Mouse (Mus musculus) left cerebral cortex, adult 2 months (tissue): ENCODE measurements around the gene Tcea2. TPM values are rescaled to one million over a fixed set of nuclear protein-coding genes. Genes with fewer than 3 reads are reported as not detected.
A peak's percentile ranks its signal among the peaks of the same experiment; 100 is the strongest.

Source experiments
- DNase-seq, 2 experiments: peaks; one replicate each; pipeline ENCODE4 v3.0.0; 2021 to 2022; ENCODE audit warnings: low spot score in 2 of 2, mixed read lengths in 1 of 2; ENCODE audit errors: extremely low spot score in 1 of 2
- H3K27ac ChIP-seq: fragments of 200-600 bp; 2 replicates; pipeline ENCODE4 v1.8.1; 2022
- H3K4me3 ChIP-seq: fragments of 200-600 bp; 2 replicates; pipeline ENCODE4 v1.8.1; 2022
- CTCF ChIP-seq: fragments of 200-600 bp; IDR thresholded peaks from 2 replicates; pipeline ENCODE4 v1.8.1; 2022; ENCODE audit warnings: antibody characterized with exemption, mild to moderate bottlenecking, moderate library complexity
- intact Hi-C: fragments of 180-260 bp; cut with DNase I; formaldehyde crosslinking; loops from one replicate; pipeline ENCODE4 v1.15.1; 2025
- long read RNA-seq, 2 experiments: library from polyadenylated mRNA; stranded (forward); transcript quantifications; one replicate each; pipeline ENCODE4 v2.0.0; 2021; ENCODE audit warnings: borderline mapping rate in 2 of 2
- total RNA-seq, 2 experiments: library from RNA; stranded (reverse); gene quantifications; 2 replicates each; pipeline ENCODE4 v1.2.3; 2021

The Tcea2 gene
- total RNA-seq, result 10 to 100 TPM; 65.7 to 78.1 TPM
- long read RNA-seq, experiment 1, transcript Tcea2-201 (10 exons, 1,183 nt), result major isoform, 7 of 32 reads
- long read RNA-seq, experiment 1, partial matches to known transcripts, result 4 of 32 reads
- long read RNA-seq, experiment 1, other reads (novel, unspliced or antisense), result 21 of 32 reads
- long read RNA-seq, experiment 2, partial matches to known transcripts, result 7 of 31 reads
- long read RNA-seq, experiment 2, other reads (novel, unspliced or antisense), result 19 of 31 reads

DNA sequence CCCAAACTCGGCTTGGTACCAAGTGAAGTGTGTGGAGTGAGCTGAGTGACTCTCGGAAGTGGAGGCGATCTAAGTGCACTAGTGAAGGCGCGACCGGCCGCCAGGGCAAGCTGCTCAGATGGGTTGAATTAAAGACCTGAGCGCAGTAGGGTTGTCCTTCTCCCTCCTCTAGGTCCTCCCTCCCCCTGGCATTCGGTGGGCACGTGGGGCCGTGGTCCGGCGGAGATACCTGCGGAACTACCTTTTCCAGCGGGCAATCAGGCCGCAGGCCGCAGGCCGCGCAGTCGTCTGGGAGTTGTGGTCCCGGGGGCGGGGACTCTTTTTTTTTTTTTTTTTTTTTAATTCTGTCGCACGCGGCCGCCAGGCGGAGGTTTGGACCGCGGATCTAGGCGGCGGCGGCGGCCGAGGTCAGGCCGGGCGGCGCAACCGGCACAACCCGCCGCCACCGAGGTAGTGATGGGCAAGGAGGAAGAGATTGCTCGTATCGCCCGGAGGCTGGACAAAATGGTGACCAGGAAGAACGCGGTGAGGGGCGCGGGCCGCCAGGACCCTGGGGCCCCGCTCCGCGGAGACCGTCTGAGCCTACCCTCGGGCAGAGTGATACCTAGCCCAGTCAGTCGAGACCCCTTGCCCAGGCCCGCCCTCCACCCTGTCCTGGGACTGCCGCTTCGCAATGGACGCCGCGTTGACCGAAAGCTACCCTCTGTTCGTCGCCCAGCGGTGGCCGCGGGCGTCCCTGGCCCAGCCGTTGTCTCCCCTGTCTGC, at the start of gene Tcea2:
Gene Tcea2 (plus strand): TSS at position 360 of the 765 bp plus-strand sequence.
- intact Hi-C loops, result loop anchor here (5.0 kb wide), 1 partner anchor 78 kb away; no protein-coding TSS in a partner anchor
- peak; percentile 72 to 73 for DNase-seq
- TF ChIP-seq CTCF, result peak; percentile 42
- Histone ChIP-seq H3K27ac (peak within 1 kb of the TSS; percentile 96), H3K4me3 (peak within 1 kb of the TSS; percentile 95)

- DNase-seq, result no peak
- no peak for TF ChIP-seq CTCF
- intact Hi-C loops, result no loop called here
- Histone ChIP-seq H3K27ac (no peak overlapping the region), H3K4me3 (no peak overlapping the region)
Observed at GRCm38 (mm10) chr2:181632624-181633023, 47.5 kb upstream of the Tcea2 start.

GRCm38 (mm10) chr2:181635865-181636264, 44.2 kb upstream of the Tcea2 start:
- no peak for TF ChIP-seq CTCF
- DNase-seq, result no peak
- intact Hi-C loops, result no loop called here
- H3K27ac ChIP-seq, result no peak overlapping the region
- no peak overlapping the region for H3K4me3 ChIP-seq

- intact Hi-C loops, result no loop called here
- DNase-seq, result no peak
- peak; percentile 69 for TF ChIP-seq CTCF
Observed at GRCm38 (mm10) chr2:181644361-181644760, 35.7 kb upstream of the Tcea2 start.

DNA sequence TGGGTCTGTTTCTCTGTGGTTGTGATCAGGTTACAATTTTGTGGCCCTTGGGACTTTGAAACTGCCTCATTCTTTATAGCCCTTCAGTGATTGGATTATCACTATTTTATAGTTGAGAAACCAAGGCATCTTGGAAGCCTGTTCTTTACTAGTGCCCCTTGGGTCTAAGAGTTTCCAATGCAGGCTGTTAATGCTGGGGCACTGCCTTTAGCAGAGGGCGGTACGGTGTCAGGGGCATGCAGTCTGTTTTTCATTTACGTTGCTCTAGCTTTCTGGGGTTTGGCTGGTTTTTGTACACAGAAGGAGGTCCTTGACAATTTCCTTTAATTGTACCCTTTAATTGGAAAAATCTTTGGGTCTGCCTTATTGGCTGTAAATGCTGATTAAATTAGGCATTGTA, 34.4 kb upstream of the Tcea2 start:
- TF ChIP-seq CTCF, result no peak
- DNase-seq, result no peak
- Histone ChIP-seq H3K4me3 (no peak overlapping the region), H3K27ac (no peak overlapping the region)
- intact Hi-C loops, result no loop called here

More at GRCm38 (mm10) chr2:181644361-181644760, 35.7 kb upstream of the Tcea2 start:
- Histone ChIP-seq H3K4me3 (no peak overlapping the region), H3K27ac (no peak overlapping the region)

GRCm38 (mm10) chr2:181646626-181647472, 33.3 kb upstream of the Tcea2 start:
- Histone ChIP-seq H3K27ac (no peak overlapping the region), H3K4me3 (no peak overlapping the region)
- DNase-seq, result no peak
- intact Hi-C loops, result no loop called here
- TF ChIP-seq CTCF, result no peak

- no peak for DNase-seq
- Histone ChIP-seq H3K4me3 (no peak overlapping the region), H3K27ac (no peak overlapping the region)
- intact Hi-C loops, result no loop called here
- no peak for TF ChIP-seq CTCF
Observed at GRCm38 (mm10) chr2:181648926-181649325, 31.2 kb upstream of the Tcea2 start.

- no peak for TF ChIP-seq CTCF
- H3K27ac ChIP-seq, result no peak overlapping the region
- intact Hi-C loops, result no loop called here
- H3K4me3 ChIP-seq, result no peak overlapping the region
- no peak for DNase-seq
Observed at GRCm38 (mm10) chr2:181653065-181653464, 27.0 kb upstream of the Tcea2 start.

GRCm38 (mm10) chr2:181653523-181653922, 26.6 kb upstream of the Tcea2 start:
- Histone ChIP-seq H3K4me3 (no peak overlapping the region), H3K27ac (no peak overlapping the region)
- DNase-seq, result no peak
- TF ChIP-seq CTCF, result no peak
- intact Hi-C loops, result no loop called here

DNA sequence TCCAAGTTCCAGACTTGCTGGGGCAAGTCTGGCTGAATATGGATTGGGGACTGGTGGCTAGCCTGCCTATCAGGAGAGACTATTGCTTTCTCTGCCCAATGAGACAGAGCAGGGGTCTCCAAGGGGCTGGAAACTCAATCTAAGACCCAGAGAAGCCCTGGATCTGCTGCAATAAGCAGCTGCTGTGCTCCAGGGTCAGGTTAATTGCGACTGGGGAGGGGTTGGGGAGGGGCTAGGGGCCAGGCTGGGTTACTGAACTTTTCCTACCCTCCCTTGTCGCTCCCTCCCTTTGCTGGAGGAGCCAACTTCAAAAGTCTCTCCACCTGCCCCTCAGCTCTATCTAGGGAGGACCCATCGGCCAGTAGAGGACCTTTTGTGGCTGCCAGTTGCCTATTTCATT, 23.4 kb upstream of the Tcea2 start, which contains the start of gene Gm29797:
Gene Gm29797 (plus strand): TSS at position 301 of the 400 bp plus-strand sequence.
- Histone ChIP-seq H3K27ac (no peak within 1 kb of the TSS), H3K4me3 (no peak within 1 kb of the TSS)
- intact Hi-C loops, result loop anchor here (5.0 kb wide), 1 partner anchor 51 kb away; no protein-coding TSS in a partner anchor
- DNase-seq, result no peak
- no peak for TF ChIP-seq CTCF

GRCm38 (mm10) chr2:181657441-181657840, 22.7 kb upstream of the Tcea2 start:
- no peak for DNase-seq
- Histone ChIP-seq H3K4me3 (no peak overlapping the region), H3K27ac (no peak overlapping the region)
- TF ChIP-seq CTCF, result no peak; the same call in 1 of the 2 replicates
- intact Hi-C loops, result loop anchor here (5.0 kb wide), 1 partner anchor 50 kb away; no protein-coding TSS in a partner anchor

DNA sequence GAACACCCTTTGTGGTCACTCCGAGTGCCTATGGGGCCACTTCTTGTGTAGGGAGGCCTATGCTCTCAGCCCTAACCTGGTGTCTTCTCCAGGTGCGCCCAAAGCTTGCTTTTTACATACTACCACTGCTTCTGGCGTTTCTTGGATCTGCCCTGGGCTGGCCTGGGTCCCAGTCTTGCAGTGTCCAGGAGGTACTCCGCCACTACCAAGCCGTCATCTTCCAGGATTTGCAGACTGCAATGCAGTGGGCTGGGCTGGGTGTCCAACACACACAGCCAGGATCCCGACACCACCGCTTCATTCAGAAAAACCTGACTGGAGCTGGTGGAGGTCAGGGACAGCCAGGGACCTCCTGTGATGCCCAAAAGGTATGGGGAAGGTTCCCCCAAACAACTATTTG, 21.6 kb upstream of the Tcea2 start:
- no peak overlapping the region for H3K4me3 ChIP-seq
- intact Hi-C loops, result loop anchor here (5.0 kb wide), 1 partner anchor 49 kb away; no protein-coding TSS in a partner anchor
- DNase-seq, result no peak
- TF ChIP-seq CTCF, result no peak
- no peak overlapping the region for H3K27ac ChIP-seq
